8 mouse cellular contexts compared by ENCODE assay signal in the genomic region with DNA sequence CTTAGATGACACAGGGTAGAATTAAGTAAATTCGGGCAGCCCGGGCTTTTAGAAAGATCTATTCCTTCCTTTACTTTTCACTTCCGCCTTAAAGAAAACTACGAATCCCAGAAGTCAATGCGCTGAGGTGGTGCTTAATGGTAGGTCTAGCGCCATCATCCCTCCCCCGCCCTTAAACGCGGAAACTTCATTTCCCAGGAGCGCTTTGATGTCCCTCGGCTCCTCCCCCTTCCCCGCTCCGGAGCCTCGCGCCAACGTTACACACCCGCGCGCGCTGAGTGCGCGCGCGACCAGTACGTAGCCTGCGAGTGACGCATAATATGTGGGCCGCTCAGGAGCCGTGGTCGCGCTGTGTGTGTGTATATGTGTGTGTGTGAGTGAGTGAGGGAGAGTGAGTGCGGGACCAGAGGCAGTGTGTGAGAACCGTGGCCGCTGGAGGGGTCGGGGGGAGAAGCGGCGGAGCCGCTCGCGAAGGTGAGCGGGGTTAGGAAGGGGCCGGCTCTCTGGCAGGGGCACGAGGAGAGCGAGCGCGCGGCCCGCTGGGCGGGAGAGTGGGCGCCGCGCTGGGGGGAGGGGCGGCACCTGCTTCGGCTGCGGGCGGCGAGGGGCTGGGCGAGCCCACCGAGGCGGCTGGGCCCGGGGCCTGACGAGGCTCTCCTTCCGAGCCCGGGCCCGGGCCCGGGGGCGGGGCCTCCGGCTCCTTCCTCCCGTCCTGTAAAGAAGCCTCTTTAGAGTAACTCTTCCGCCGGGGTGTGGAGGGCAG. TPM values are rescaled to one million over a fixed set of nuclear protein-coding genes. Genes with fewer than 3 reads are reported as not detected.
A peak's percentile ranks its signal among the peaks of the same experiment; 100 is the strongest.
DNase-seq lines count a peak whose midpoint lies in the region; ATAC-seq and TF ChIP-seq lines count a peak whose summit lies in the region.

A gene (plus strand): TSS at position 257 of the 763 bp plus-strand sequence.

- H3K4me2 ChIP-seq in hindbrain, postnatal 0 days (ENCODE audit: low read depth, low read length) = peak within 1 kb of the TSS; percentile 89

- TF ChIP-seq CTCF in gastrocnemius, adult 2 months (IDR thresholded peaks at IDR 0.05) = no peak; the same call in 1 of the 2 replicates
- peak; percentile 10; the same call in 1 of the 2 replicates for TF ChIP-seq CTCF in hindbrain, postnatal 0 days (IDR thresholded peaks at IDR 0.05; ENCODE audit: low read depth)
- TF ChIP-seq CTCF in left cerebral cortex, adult 2 months (IDR thresholded peaks at IDR 0.05) = no peak

- peak; percentile 89 for ATAC-seq in common myeloid progenitor, adult 5-6 weeks (replicated peaks; ENCODE audit: low read depth, poor library complexity, severe bottlenecking)
- peak; percentile 99 for ATAC-seq in hindbrain, postnatal 0 days
- peak; percentile 89 for ATAC-seq in megakaryocyte, adult 5-6 weeks (ENCODE audit: poor library complexity, severe bottlenecking)

- peak within 1 kb of the TSS; percentile 82 for H3K4me3 ChIP-seq in gastrocnemius, adult 2 months
- H3K4me3 ChIP-seq in hindbrain, postnatal 0 days (ENCODE audit: low read length) = peak within 1 kb of the TSS; percentile 89
- peak within 1 kb of the TSS; percentile 82 for H3K4me3 ChIP-seq in left cerebral cortex, adult 2 months

- no peaks in the 10 kb centered on the region for H3K36me3 ChIP-seq in hindbrain, postnatal 0 days (ENCODE audit: insufficient read depth, low read length)

- peak within 1 kb of the TSS; percentile 76 for H3K9ac ChIP-seq in hindbrain, postnatal 0 days (replicated peaks; ENCODE audit: low read length)

- WGBS in hindbrain, postnatal 0 days = under 1% methylated on average over 57 of the region's 71 CpGs

- H3K27me3 ChIP-seq in hindbrain, postnatal 0 days (ENCODE audit: insufficient read depth, low read length) = no peaks in the 10 kb centered on the region

- no peaks in the 10 kb centered on the region for H3K9me3 ChIP-seq in hindbrain, postnatal 0 days (ENCODE audit: low read length)

- peak; percentile 99 for DNase-seq in ZHBTc4 (ENCODE audit: low read depth, low spot score)
- peak; percentile 95 for DNase-seq in gastrocnemius, adult 2 months
- peak; percentile 100 for DNase-seq in hindbrain, postnatal 0 days (ENCODE audit: low spot score)
- peak; percentile 85 to 93 for DNase-seq in left cerebral cortex, adult 2 months (ENCODE audit: extremely low spot score in 1 of 2, low spot score in 2 of 2)
- peak; percentile 90 to 94 for DNase-seq in right cerebral cortex, adult 2 months (ENCODE audit: low spot score in 2 of 2)
- DNase-seq in urinary bladder, postnatal 14 days (ENCODE audit: low spot score) = peak; percentile 93

- intact Hi-C loops in gastrocnemius, adult 2 months (cut with DNase I) = loop anchor here (2.0 to 10.0 kb wide), 3 partner anchors 66 to 463 kb away; a partner anchor contains a TSS
- intact Hi-C loops in left cerebral cortex, adult 2 months (cut with DNase I) = loop anchor here (1.0 to 5.0 kb wide), 3 partner anchors 33 to 224 kb away; a partner anchor contains a TSS

- 0 out of 2 replicates have a peak, but pooled peaks cover 2% of the 10 kb centered on the region for H3K4me1 ChIP-seq in hindbrain, postnatal 0 days (ENCODE audit: insufficient read depth, low read length)

- H3K27ac ChIP-seq in gastrocnemius, adult 2 months = peak within 1 kb of the TSS; percentile 94
- peak within 1 kb of the TSS; percentile 92 for H3K27ac ChIP-seq in hindbrain, postnatal 0 days
- peak within 1 kb of the TSS; percentile 73 for H3K27ac ChIP-seq in left cerebral cortex, adult 2 months

RNA-seq across cellular contexts. Expression of the gene that starts here (rescaled TPM):
- 52.9 and 79.1 TPM in 2 replicates for total RNA-seq in common myeloid progenitor, adult 5-6 weeks (2017)
- 10 to 100 TPM; 18.4 to 19.5 TPM for total RNA-seq in gastrocnemius, adult 2 months (2021)
- total RNA-seq in hindbrain, postnatal 0 days (2014; rRNA removed) = 18.0 and 18.3 TPM in 2 replicates
- 7.1 and 7.4 TPM in 2 replicates for polyA plus RNA-seq in hindbrain, postnatal 0 days (2015; fragmentation: Nextera tagmentation; extraction: Ambion mirVana)
- 10 to 100 TPM; 31.7 to 38.1 TPM for total RNA-seq in left cerebral cortex, adult 2 months (2021)
- 15.3 and 15.5 TPM in 2 replicates for total RNA-seq in megakaryocyte, adult 5-6 weeks (2015)
- 11.8 and 31.3 TPM in 2 replicates for total RNA-seq in megakaryocyte, adult 5-6 weeks (2017)

Comparison
In these comparisons a context has a peak if more than half of its experiments do, and no peak if none do; other contexts are left out.
1. Peak in every context shown above with its lines: DNase-seq, ATAC-seq, H3K4me3 ChIP-seq and H3K27ac ChIP-seq.